Mouse (Mus musculus) liver, embryonic 14 days (tissue): Measurements from ENCODE around the gene Olfr616. TPM values are rescaled to one million over a fixed set of nuclear protein-coding genes. Genes with fewer than 3 reads are reported as not detected.

ENCODE experiments used
- polyA plus RNA-seq: library from polyadenylated mRNA; depleted of rRNA; stranded (reverse); fragments of >200 nt; gene quantifications from 2 replicates; pipeline ENCODE4 v1.2.3, GENCODE M21; 2012; rRNA removed

The Olfr616 gene
- not detected in 2 replicates for polyA plus RNA-seq

GRCm38 (mm10) chr7:103569043-103569442 is at the start of gene Olfr616:
Gene Olfr616, minus strand, starts transcription at chr7:103569143.

GRCm38 (mm10) chr7:103612434-103612833 is 43.5 kb upstream of the Olfr616 start, which contains the start of gene Olfr620:
Gene Olfr620, minus strand, starts transcription at chr7:103612534.

GRCm38 (mm10) chr7:103600275-103600674 is 31.3 kb upstream of the Olfr616 start, which contains the start of gene Olfr619:
Gene Olfr619, plus strand, starts transcription at chr7:103600575.

GRCm38 (mm10) chr7:103589803-103590202 is 20.9 kb upstream of the Olfr616 start, which contains the start of gene Olfr618:
Gene Olfr618, plus strand, starts transcription at chr7:103590103.

GRCm38 (mm10) chr7:103572761-103573160 is 3.8 kb upstream of the Olfr616 start, which contains the start of gene Olfr617:
Gene Olfr617, plus strand, starts transcription at chr7:103573061.

GRCm38 (mm10) chr7:103555779-103556178 is 13.2 kb downstream of the Olfr616 start, which contains the start of gene Olfr615:
Gene Olfr615, plus strand, starts transcription at chr7:103556079.

GRCm38 (mm10) chr7:103547774-103548173 is 21.2 kb downstream of the Olfr616 start, which contains the start of gene Olfr613:
Gene Olfr613, plus strand, starts transcription at chr7:103548074.

GRCm38 (mm10) chr7:103542617-103543016 is 26.3 kb downstream of the Olfr616 start, which contains the start of gene Olfr612:
Gene Olfr612, minus strand, starts transcription at chr7:103542717.

GRCm38 (mm10) chr7:103520746-103521145 is 48.2 kb downstream of the Olfr616 start, which contains the start of gene Olfr611:
Gene Olfr611, minus strand, starts transcription at chr7:103520846.

Other genes starting within 250 kb of the Olfr616 start
- not detected in 2 replicates for gene Olfr598, start 245.6 kb downstream of the Olfr616 start, polyA plus RNA-seq
- not detected in 2 replicates for gene Olfr599, start 233.2 kb downstream of the Olfr616 start, polyA plus RNA-seq
- gene Olfr600, start 219.5 kb downstream of the Olfr616 start, polyA plus RNA-seq = not detected in 2 replicates
- gene Olfr601, start 206.5 kb downstream of the Olfr616 start, polyA plus RNA-seq = not detected in 2 replicates
- gene Olfr603, start 183.0 kb downstream of the Olfr616 start, polyA plus RNA-seq = not detected in 2 replicates
- not detected in 2 replicates for gene Usp17lc, start 154.1 kb downstream of the Olfr616 start, polyA plus RNA-seq
- not detected in 2 replicates for gene Olfr605, start 123.7 kb downstream of the Olfr616 start, polyA plus RNA-seq
- not detected in 2 replicates for gene Olfr606, start 120.1 kb downstream of the Olfr616 start, polyA plus RNA-seq
- gene Olfr607, start 105.0 kb downstream of the Olfr616 start, polyA plus RNA-seq = not detected in 2 replicates
- not detected in 2 replicates for gene Olfr608, start 99.3 kb downstream of the Olfr616 start, polyA plus RNA-seq
- gene Olfr609, start 71.1 kb downstream of the Olfr616 start, polyA plus RNA-seq = not detected in 2 replicates
- not detected in 2 replicates for gene Olfr610, start 57.0 kb downstream of the Olfr616 start, polyA plus RNA-seq
- not detected in 2 replicates for gene Olfr611, start 48.3 kb downstream of the Olfr616 start, polyA plus RNA-seq
- not detected in 2 replicates for gene Olfr612, start 26.4 kb downstream of the Olfr616 start, polyA plus RNA-seq
- gene Olfr613, start 21.1 kb downstream of the Olfr616 start, polyA plus RNA-seq = not detected in 2 replicates
- not detected in 2 replicates for gene Olfr615, start 13.1 kb downstream of the Olfr616 start, polyA plus RNA-seq
- not detected in 2 replicates for gene Olfr617, start 3.9 kb upstream of the Olfr616 start, polyA plus RNA-seq
- not detected in 2 replicates for gene Olfr618, start 21.0 kb upstream of the Olfr616 start, polyA plus RNA-seq
- gene Olfr619, start 31.4 kb upstream of the Olfr616 start, polyA plus RNA-seq = not detected in 2 replicates
- gene Olfr620, start 43.4 kb upstream of the Olfr616 start, polyA plus RNA-seq = not detected in 2 replicates
- gene Olfr622, start 73.6 kb upstream of the Olfr616 start, polyA plus RNA-seq = 0.02 TPM in 1 of 2 replicates, not detected in the other
- not detected in 2 replicates for gene Olfr623, start 94.6 kb upstream of the Olfr616 start, polyA plus RNA-seq
- under 0.01 TPM in 2 replicates for gene Olfr624, start 102.0 kb upstream of the Olfr616 start, polyA plus RNA-seq
- not detected in 2 replicates for gene Olfr625-ps1, start 113.6 kb upstream of the Olfr616 start, polyA plus RNA-seq
- not detected in 2 replicates for gene Olfr243, start 145.5 kb upstream of the Olfr616 start, polyA plus RNA-seq
- gene Olfr628, start 161.2 kb upstream of the Olfr616 start, polyA plus RNA-seq = not detected in 2 replicates
- 0.06 and 0.08 TPM in 2 replicates for gene Olfr629, start 175.8 kb upstream of the Olfr616 start, polyA plus RNA-seq
- gene Olfr630, start 188.2 kb upstream of the Olfr616 start, polyA plus RNA-seq = 0.03 TPM in 2 replicates
- 0.01 TPM in 1 of 2 replicates, not detected in the other for gene Olfr69, start 202.5 kb upstream of the Olfr616 start, polyA plus RNA-seq
- gene Olfr68, start 210.6 kb upstream of the Olfr616 start, polyA plus RNA-seq = 0.06 and 0.08 TPM in 2 replicates
- gene Olfr67, start 222.7 kb upstream of the Olfr616 start, polyA plus RNA-seq = 0.01 and 0.02 TPM in 2 replicates
- gene Hbb-bt, start 244.9 kb upstream of the Olfr616 start, polyA plus RNA-seq = 72,714 and 77,546 TPM in 2 replicates